Mouse (Mus musculus): ENCODE measurements around the gene Notum. TPM values are rescaled to one million over a fixed set of nuclear protein-coding genes. Genes with fewer than 3 reads are reported as not detected.

The Notum gene
- polyA plus RNA-seq (2014; fragmentation: Nextera tagmentation; extraction: Ambion mirVana): 1.1 and 1.6 TPM in 2 replicates

DNA sequence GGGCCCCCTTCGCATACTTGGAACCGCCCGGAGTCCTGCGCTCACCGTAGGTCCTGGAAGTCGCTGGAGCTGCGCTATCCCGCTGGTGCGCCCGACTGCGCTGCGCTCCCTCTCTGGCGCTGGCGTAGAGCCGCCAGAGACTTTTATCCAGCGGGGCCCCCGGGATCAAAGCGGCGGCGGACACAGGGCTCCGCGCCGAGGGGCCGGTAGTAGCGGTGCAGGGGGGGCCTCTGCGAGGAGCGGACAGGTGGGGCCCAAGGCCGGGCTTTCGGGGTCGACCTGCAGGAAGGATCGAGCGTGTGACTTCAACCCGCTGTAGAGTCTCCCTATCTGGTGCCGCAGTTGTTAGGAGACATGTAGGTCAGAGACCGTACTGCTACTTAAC lies at the start of gene Notum:
Gene Notum, minus strand, starts transcription at position 100 of the 385 bp plus-strand sequence.
- Histone ChIP-seq H3K27me3 (ENCODE audit: control insufficient read depth, insufficient read depth, low read length) (peaks cover 70% of the 10 kb centered on the region), H3K9ac (ENCODE audit: low read length) (peak within 1 kb of the TSS; percentile 57), H3K4me1 (ENCODE audit: control insufficient read depth in 2 of 2, insufficient read depth in 2 of 2, low read length in 2 of 2) (peaks cover 7 to 28% of the 10 kb centered on the region in 2 experiments), H3K9me3 (ENCODE audit: control insufficient read depth, low read length) (no peaks in the 10 kb centered on the region), H3K27ac (replicated peaks in 1 of 2; ENCODE audit: control insufficient read depth in 1 of 2, insufficient read depth in 1 of 2, low read depth in 2 of 2, low read length in 2 of 2) (no peak within 1 kb of the TSS), H3K4me3 (ENCODE audit: control insufficient read depth in 1 of 2, insufficient read depth in 1 of 2, low read depth in 1 of 2, low read length in 2 of 2) (peak within 1 kb of the TSS; percentile 43 to 45), H3K36me3 (ENCODE audit: control insufficient read depth, insufficient read depth, low read length) (no peaks in the 10 kb centered on the region), H3K4me2 (ENCODE audit: low read length) (peak within 1 kb of the TSS; percentile 82)
- ATAC-seq (ENCODE audit: insufficient number of reproducible peaks, insufficient read depth, low FRiP score, low read depth): no peak
- 0% methylated on average over 35 of the region's 35 CpGs for WGBS

DNA sequence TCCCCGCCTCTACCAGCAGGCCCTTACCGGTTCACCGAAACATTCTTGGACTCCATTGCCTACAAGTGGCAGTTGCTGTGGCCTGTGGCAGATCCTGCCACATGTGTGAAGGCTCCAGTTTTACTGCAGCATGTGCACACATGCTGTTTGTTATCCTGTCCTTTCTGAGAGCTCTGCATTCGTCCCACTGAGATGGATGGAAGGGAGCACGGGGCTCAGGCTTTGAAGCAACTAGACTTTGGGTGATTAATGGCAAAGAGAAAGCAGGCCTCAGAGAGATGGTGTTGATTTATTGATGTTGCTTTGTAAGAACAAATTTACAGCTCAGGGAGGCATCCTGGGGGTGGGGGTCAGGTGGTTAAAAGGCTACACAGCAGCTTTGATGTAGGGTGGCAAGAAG lies 49.7 kb upstream of the Notum start:
- Histone ChIP-seq H3K27me3 (ENCODE audit: control insufficient read depth, insufficient read depth, low read length) (no peaks in the 10 kb centered on the region), H3K4me2 (ENCODE audit: low read length) (no peak overlapping the region), H3K4me3 (ENCODE audit: control insufficient read depth in 1 of 2, insufficient read depth in 1 of 2, low read depth in 1 of 2, low read length in 2 of 2) (no peak overlapping the region), H3K36me3 (ENCODE audit: control insufficient read depth, insufficient read depth, low read length) (peaks cover 39% of the 10 kb centered on the region), H3K9ac (ENCODE audit: low read length) (no peak overlapping the region), H3K4me1 (ENCODE audit: control insufficient read depth in 2 of 2, insufficient read depth in 2 of 2, low read length in 2 of 2) (peaks cover 21 to 22% of the 10 kb centered on the region in 2 experiments), H3K27ac (replicated peaks in 1 of 2; ENCODE audit: control insufficient read depth in 1 of 2, insufficient read depth in 1 of 2, low read depth in 2 of 2, low read length in 2 of 2) (no peak overlapping the region), H3K9me3 (ENCODE audit: control insufficient read depth, low read length) (no peaks in the 10 kb centered on the region)
- no peak for ATAC-seq (ENCODE audit: insufficient number of reproducible peaks, insufficient read depth, low FRiP score, low read depth)
- 85% methylated on average over 5 of the region's 5 CpGs for WGBS

DNA sequence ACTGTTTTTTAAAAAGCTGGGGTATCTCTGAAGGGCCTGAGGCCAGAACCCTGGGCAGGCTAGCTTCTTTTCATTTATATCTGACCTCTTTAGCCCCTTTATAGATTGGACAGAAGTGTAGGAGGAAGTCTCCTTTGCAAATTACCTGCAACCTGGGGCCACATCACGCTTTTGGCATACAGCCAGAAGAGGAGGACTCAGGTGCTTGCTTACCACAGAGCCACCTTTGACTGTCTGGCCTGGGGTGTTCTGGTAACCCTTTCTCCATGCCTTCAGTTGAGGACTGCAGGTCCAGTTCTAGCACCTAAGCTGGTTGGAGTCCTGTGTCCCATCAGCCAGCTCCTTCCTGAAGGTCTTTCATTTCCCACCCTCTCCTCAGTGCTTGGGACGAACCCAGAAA lies 48.6 kb upstream of the Notum start:
- no peaks in the 10 kb centered on the region for H3K9me3 ChIP-seq (ENCODE audit: control insufficient read depth, low read length)
- no peak for ATAC-seq (ENCODE audit: insufficient number of reproducible peaks, insufficient read depth, low FRiP score, low read depth)
- 82% methylated on average over 2 of the region's 2 CpGs for whole genome bisulfite sequencing
- no peaks in the 10 kb centered on the region for H3K27me3 ChIP-seq (ENCODE audit: control insufficient read depth, insufficient read depth, low read length)
- H3K36me3 ChIP-seq (ENCODE audit: control insufficient read depth, insufficient read depth, low read length): peaks cover 31% of the 10 kb centered on the region
- H3K4me2 ChIP-seq (ENCODE audit: low read length): no peak overlapping the region
- H3K4me1 ChIP-seq (ENCODE audit: control insufficient read depth in 2 of 2, insufficient read depth in 2 of 2, low read length in 2 of 2): peaks cover 26 to 29% of the 10 kb centered on the region in 2 experiments
- H3K4me3 ChIP-seq (ENCODE audit: control insufficient read depth in 1 of 2, insufficient read depth in 1 of 2, low read depth in 1 of 2, low read length in 2 of 2): no peak overlapping the region
- H3K9ac ChIP-seq (ENCODE audit: low read length): no peak overlapping the region
- H3K27ac ChIP-seq (replicated peaks in 1 of 2; ENCODE audit: control insufficient read depth in 1 of 2, insufficient read depth in 1 of 2, low read depth in 2 of 2, low read length in 2 of 2): no peak overlapping the region

DNA sequence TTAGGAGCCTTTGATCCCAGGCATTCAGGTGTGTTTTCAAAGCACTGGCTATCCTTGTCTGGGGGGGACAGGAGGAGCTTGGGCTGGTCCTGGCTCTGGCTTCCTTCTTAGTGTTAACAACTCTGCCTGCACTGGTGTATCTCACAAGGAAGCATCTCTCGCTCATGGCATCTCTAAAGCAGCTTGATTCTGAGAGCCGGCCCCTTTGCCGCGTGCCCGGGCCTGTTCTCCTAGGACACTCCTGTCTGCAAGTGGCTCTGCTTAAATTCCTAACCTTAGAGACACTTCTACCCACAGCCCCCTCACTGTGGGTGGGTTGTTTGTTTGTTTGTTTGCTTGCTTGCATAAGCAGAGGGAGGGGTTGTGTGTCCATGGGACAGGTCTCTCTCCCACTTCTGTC lies 47.0 kb upstream of the Notum start:
- H3K9ac ChIP-seq (ENCODE audit: low read length): no peak overlapping the region
- H3K9me3 ChIP-seq (ENCODE audit: control insufficient read depth, low read length): no peaks in the 10 kb centered on the region
- H3K36me3 ChIP-seq (ENCODE audit: control insufficient read depth, insufficient read depth, low read length): peaks cover 33% of the 10 kb centered on the region
- peaks cover 35 to 39% of the 10 kb centered on the region in 2 experiments for H3K4me1 ChIP-seq (ENCODE audit: control insufficient read depth in 2 of 2, insufficient read depth in 2 of 2, low read length in 2 of 2)
- H3K27ac ChIP-seq (replicated peaks in 1 of 2; ENCODE audit: control insufficient read depth in 1 of 2, insufficient read depth in 1 of 2, low read depth in 2 of 2, low read length in 2 of 2): no peak overlapping the region
- 62% methylated on average over 5 of the region's 5 CpGs for WGBS
- H3K4me3 ChIP-seq (ENCODE audit: control insufficient read depth in 1 of 2, insufficient read depth in 1 of 2, low read depth in 1 of 2, low read length in 2 of 2): no peak overlapping the region
- no peak for ATAC-seq (ENCODE audit: insufficient number of reproducible peaks, insufficient read depth, low FRiP score, low read depth)
- H3K4me2 ChIP-seq (ENCODE audit: low read length): no peak overlapping the region
- H3K27me3 ChIP-seq (ENCODE audit: control insufficient read depth, insufficient read depth, low read length): no peaks in the 10 kb centered on the region

DNA sequence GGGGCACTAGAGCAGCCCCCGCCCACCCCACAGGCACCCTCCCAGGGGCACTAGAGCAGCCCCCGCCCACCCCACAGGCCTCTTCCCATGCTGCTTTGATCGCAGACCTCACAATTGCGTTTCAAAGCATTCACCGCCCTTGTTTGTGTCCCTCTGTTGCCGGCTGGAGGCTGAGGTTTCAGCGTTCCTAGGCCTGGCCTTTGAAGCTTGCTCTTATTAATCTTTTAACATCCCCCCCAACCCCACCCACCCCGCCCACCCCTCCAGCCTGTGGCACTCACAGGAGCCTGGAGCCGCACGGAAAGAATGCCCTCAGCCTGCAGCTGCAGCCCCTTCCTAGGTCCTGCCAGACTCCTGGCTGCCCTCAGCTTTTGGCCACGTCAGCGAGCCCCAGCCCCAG lies 46.2 kb upstream of the Notum start:
- H3K4me2 ChIP-seq (ENCODE audit: low read length): no peak overlapping the region
- no peak for ATAC-seq (ENCODE audit: insufficient number of reproducible peaks, insufficient read depth, low FRiP score, low read depth)
- H3K36me3 ChIP-seq (ENCODE audit: control insufficient read depth, insufficient read depth, low read length): peaks cover 37% of the 10 kb centered on the region
- H3K9ac ChIP-seq (ENCODE audit: low read length): peak overlapping the region; percentile 25; the same call in 1 of the 2 replicates
- H3K9me3 ChIP-seq (ENCODE audit: control insufficient read depth, low read length): no peaks in the 10 kb centered on the region
- peak overlapping the region in 1 of 2 experiments; percentile 37; a peak in 1 of 4 replicates for H3K27ac ChIP-seq (replicated peaks in 1 of 2; ENCODE audit: control insufficient read depth in 1 of 2, insufficient read depth in 1 of 2, low read depth in 2 of 2, low read length in 2 of 2)
- H3K4me3 ChIP-seq (ENCODE audit: control insufficient read depth in 1 of 2, insufficient read depth in 1 of 2, low read depth in 1 of 2, low read length in 2 of 2): no peak overlapping the region
- 29% methylated on average over 12 of the region's 12 CpGs for WGBS
- peaks cover 33 to 37% of the 10 kb centered on the region in 2 experiments for H3K4me1 ChIP-seq (ENCODE audit: control insufficient read depth in 2 of 2, insufficient read depth in 2 of 2, low read length in 2 of 2)
- H3K27me3 ChIP-seq (ENCODE audit: control insufficient read depth, insufficient read depth, low read length): no peaks in the 10 kb centered on the region

DNA sequence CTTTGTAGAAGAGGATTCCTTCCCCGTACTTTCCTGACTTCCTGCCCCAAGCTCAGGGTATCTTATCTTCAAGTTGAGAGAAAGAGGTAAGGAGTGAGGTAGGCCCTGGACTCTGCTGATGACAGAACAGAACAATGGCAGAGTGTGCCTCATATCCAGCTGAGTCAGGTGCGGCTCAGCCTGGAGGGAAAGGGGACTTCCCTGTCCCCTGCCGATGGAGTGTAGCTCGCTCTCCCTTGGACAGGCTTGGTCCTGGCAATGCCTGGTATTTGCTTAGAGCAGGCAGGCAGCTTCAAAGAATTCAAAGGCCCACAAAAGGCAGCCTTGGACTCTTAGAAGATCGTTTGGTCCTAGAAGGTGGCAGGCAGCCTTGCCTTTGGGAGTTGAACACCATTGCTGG lies 45.1 kb upstream of the Notum start:
- H3K36me3 ChIP-seq (ENCODE audit: control insufficient read depth, insufficient read depth, low read length): peaks cover 42% of the 10 kb centered on the region
- H3K27ac ChIP-seq (replicated peaks in 1 of 2; ENCODE audit: control insufficient read depth in 1 of 2, insufficient read depth in 1 of 2, low read depth in 2 of 2, low read length in 2 of 2): no peak overlapping the region; a peak in 1 of 4 replicates
- no peaks in the 10 kb centered on the region for H3K27me3 ChIP-seq (ENCODE audit: control insufficient read depth, insufficient read depth, low read length)
- no peak overlapping the region for H3K4me3 ChIP-seq (ENCODE audit: control insufficient read depth in 1 of 2, insufficient read depth in 1 of 2, low read depth in 1 of 2, low read length in 2 of 2)
- ATAC-seq (ENCODE audit: insufficient number of reproducible peaks, insufficient read depth, low FRiP score, low read depth): no peak
- 59% methylated on average over 5 of the region's 5 CpGs for WGBS
- no peak overlapping the region for H3K9ac ChIP-seq (ENCODE audit: low read length)
- peaks cover 33 to 37% of the 10 kb centered on the region in 2 experiments for H3K4me1 ChIP-seq (ENCODE audit: control insufficient read depth in 2 of 2, insufficient read depth in 2 of 2, low read length in 2 of 2)
- no peak overlapping the region for H3K4me2 ChIP-seq (ENCODE audit: low read length)
- H3K9me3 ChIP-seq (ENCODE audit: control insufficient read depth, low read length): no peaks in the 10 kb centered on the region

DNA sequence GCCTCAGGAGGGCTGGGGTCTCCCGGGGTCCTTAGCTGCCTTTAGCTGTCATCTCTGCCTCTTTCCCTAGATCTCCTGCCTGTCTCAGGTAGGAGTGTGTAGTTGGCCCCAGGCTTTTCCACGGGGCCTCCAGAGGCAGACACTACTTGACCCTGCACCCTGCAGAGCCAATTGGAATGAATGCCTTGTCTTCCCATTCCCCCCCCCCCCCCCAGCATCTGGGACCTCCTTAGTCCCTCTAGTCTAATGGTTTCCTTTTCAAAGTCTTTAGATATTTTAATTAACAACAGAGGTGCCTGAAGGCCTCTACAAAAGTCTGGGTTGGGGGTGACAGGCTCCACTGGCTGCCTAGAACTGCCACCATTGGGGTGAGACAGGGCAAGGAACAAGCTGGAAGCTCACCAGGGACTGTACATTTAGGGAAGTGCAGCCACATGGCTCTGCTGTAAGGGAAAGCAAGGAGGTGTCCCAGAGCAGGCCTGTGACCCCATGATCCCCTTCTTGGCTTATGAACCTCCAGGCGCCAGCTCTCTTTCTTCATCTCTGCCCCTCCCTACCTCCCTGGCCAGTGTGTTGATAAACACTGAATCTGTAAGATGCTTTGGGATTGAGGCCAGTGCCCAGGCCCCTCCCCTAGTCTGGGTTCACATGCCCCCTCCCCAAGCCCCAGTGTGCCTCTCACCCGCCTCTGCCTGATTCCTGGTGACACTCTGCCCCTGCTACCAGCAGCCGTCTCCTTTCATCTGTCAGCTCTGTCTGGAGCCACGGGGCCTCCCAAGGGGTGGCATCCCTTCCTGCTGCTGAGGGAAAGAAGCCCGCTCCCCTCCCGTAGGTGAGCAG lies 43.7 kb upstream of the Notum start:
- Histone ChIP-seq H3K9me3 (ENCODE audit: control insufficient read depth, low read length) (no peaks in the 10 kb centered on the region), H3K27ac (replicated peaks in 1 of 2; ENCODE audit: control insufficient read depth in 1 of 2, insufficient read depth in 1 of 2, low read depth in 2 of 2, low read length in 2 of 2) (peak overlapping the region; percentile 52 to 82), H3K4me2 (ENCODE audit: low read length) (peak overlapping the region; percentile 44), H3K9ac (ENCODE audit: low read length) (peak overlapping the region; percentile 49), H3K4me3 (ENCODE audit: control insufficient read depth in 1 of 2, insufficient read depth in 1 of 2, low read depth in 1 of 2, low read length in 2 of 2) (0 out of 4 replicates have a peak overlapping the region, but pooled peaks of 1 of the 2 experiments have one; percentile 4), H3K27me3 (ENCODE audit: control insufficient read depth, insufficient read depth, low read length) (no peaks in the 10 kb centered on the region), H3K36me3 (ENCODE audit: control insufficient read depth, insufficient read depth, low read length) (peaks cover 33% of the 10 kb centered on the region), H3K4me1 (ENCODE audit: control insufficient read depth in 2 of 2, insufficient read depth in 2 of 2, low read length in 2 of 2) (peaks cover 33 to 38% of the 10 kb centered on the region in 2 experiments)
- 27% methylated on average over 8 of the region's 8 CpGs for WGBS
- ATAC-seq (ENCODE audit: insufficient number of reproducible peaks, insufficient read depth, low FRiP score, low read depth): no peak

All from heart, embryonic 14.5 days (tissue).